Mouse (Mus musculus): ENCODE measurements around the gene Ctrc.

DNA sequence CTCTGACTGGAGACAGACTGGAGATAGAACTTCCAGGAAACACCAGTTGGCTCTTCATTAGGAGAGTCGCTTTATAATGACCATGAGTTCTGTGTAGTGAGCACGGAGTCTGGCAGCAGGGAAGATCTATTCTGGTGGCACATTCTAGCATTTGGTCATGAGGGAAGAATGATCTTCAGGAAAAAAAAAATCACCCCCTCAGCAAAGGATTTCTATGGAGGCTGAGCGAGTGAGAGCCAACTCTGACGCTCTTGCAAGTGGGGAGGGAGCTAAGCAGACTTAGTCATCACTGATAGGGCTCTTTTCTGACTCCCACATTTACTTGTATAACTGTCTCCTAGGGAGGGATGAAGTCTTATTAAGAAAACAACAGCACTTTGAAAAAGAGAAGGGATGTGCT, 32.9 kb upstream of the Ctrc start:
- TF ChIP-seq MYOD1 (IDR thresholded peaks at IDR 0.05; ENCODE audit: control insufficient read depth in 1 of 3, insufficient read length in 2 of 3, low read depth in 2 of 3): no peak
- TF ChIP-seq POLR2AphosphoS2 (IDR thresholded peaks at IDR 0.05; ENCODE audit: insufficient read length, low read depth): no peak
- TF ChIP-seq E2F4 (IDR thresholded peaks at IDR 0.05; ENCODE audit: insufficient read depth): no peak

Data from myocyte (in vitro differentiated cells).